Mouse (Mus musculus) splenic B cell, adult 2 months (primary cell): ENCODE data around the gene Bex2.
"Not testable (repeated sequence)": the region's sequence is repeated elsewhere in the genome, so short reads cannot be mapped to it uniquely, and the experiment has no call there.

Experiments used
- DNase-seq: peaks from one replicate; pipeline ENCODE4 v3.0.0-alpha.2; 2011; ENCODE audit warnings: low read depth, low spot score
- H3K27me3 ChIP-seq: 2 replicates; pipeline ENCODE4 v1.6.1; 2012; ENCODE audit warnings: mild to moderate bottlenecking, low read length, moderate library complexity, mixed read lengths; ENCODE audit not compliant: control insufficient read depth, poor library complexity, insufficient read depth, severe bottlenecking
- H3K36me3 ChIP-seq: 2 replicates; pipeline ENCODE4 v1.6.1; 2012; ENCODE audit warnings: mild to moderate bottlenecking, low read length, moderate library complexity, mixed read lengths; ENCODE audit not compliant: control insufficient read depth, poor library complexity, insufficient read depth, severe bottlenecking

Gene Bex2

DNA sequence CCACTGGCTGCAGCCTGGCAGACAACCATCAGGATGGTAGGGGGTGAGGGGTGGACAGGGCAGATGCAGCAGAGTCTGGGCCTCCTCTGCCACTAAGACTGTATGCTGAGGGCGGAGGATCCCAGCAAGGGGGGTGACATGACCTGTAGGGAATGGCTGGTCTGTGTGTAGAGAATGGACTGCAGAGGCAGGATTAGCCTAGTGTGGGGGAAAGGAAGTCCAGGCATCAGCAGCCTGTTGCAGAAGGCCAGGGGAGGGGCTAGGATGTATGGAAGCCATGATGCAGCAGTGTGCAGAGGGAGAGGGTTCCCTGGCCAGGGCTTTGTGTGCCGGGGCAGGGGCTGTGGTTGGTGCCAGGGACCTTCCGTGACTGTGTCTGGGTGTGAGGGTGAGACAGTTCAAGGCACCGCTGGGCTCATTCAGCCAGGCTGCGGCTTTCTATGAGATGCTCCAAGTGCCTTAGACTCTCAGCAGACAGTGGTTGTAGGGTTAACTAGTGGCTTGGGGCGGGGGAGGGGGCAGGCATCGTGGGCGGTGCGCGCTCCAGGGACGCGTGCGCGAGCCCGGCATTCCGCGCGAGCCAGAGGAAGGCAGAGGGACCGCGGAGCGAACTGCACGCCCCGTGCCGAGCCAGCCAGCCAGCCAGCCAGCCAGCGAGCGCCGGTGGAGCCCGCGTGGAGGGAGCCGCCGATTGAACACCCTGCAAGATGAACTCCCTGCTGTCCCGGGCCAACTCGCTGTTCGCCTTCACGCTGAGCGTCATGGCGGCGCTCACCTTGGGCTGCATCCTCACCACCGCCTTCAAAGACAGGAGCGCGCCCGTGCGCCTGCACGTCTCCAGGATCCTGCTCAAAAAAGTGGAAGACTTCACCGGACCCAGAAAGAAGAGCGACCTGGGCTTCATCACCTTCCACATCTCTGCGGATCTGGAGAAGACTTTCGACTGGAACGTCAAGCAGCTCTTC lies 35.0 kb downstream of the Bex2 start, which contains the start of gene Arxes1:
Gene Arxes1 (plus strand): TSS at position 569 of the 965 bp plus-strand sequence.
- not testable (repeated sequence) for H3K27me3 ChIP-seq, DNase-seq, H3K36me3 ChIP-seq

DNA sequence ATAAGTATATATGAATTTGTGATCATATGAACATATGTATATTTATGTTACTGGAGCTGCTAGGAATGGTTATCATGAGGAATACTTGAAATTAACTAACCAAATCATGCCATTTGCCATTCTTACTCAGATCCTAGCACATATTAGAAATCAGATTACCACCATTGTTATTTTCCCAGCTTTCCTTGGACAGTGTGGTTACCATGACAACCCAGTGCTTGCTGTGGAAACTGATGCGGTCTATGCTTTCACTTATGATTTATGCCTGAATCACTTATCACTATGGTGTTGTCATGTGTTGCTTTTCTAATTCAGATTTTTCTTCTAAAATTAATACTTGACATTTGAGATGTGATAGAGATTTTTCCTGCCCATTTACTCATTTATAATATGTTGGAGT lies 37.7 kb downstream of the Bex2 start:
- H3K27me3 ChIP-seq: no peaks in the 10 kb centered on the region

More for the DNA sequence above, 37.7 kb downstream of the Bex2 start:
- H3K36me3 ChIP-seq: no peaks in the 10 kb centered on the region
- no peak for DNase-seq
